Mouse (Mus musculus) MEL (cell line): Measurements from ENCODE around the gene Usp49. TPM values are rescaled to one million over a fixed set of nuclear protein-coding genes. Genes with fewer than 3 reads are reported as not detected.

Experiments used
- DNase-seq: peaks from one replicate; pipeline ENCODE4 v3.0.0; 2011; ENCODE audit warnings: low read depth, low spot score
- H3K27ac ChIP-seq: 2 replicates; pipeline ENCODE4 v1.5.1; 2012; ENCODE audit warnings: low read depth, mild to moderate bottlenecking, control low read depth, low read length, moderate library complexity; ENCODE audit not compliant: control insufficient read depth
- H3K27me3 ChIP-seq, 2 experiments: fragments of 150-350 bp in 1 of 2; sonication (generic) in 1 of 2; 2 replicates each; pipeline ENCODE4 v1.6.1; 2012; ENCODE audit warnings: low read length in 2 of 2, mild to moderate bottlenecking in 2 of 2, improper control_type of control experiment in 1 of 2, moderate library complexity in 1 of 2; ENCODE audit not compliant: insufficient read depth in 2 of 2, control insufficient read depth in 1 of 2
- H3K36me3 ChIP-seq, 2 experiments: 2 replicates each; pipeline ENCODE4 v1.6.1; 2012 to 2014; ENCODE audit warnings: low read length in 2 of 2, improper control_type of control experiment in 1 of 2, inconsistent platforms in 1 of 2, mild to moderate bottlenecking in 1 of 2; ENCODE audit not compliant: insufficient read depth in 2 of 2, control insufficient read depth in 1 of 2
- H3K4me1 ChIP-seq, 2 experiments: fragments of 150-350 bp in 1 of 2; sonication (generic) in 1 of 2; 2 replicates each; pipeline ENCODE4 v1.6.1; 2012; ENCODE audit warnings: low read length in 2 of 2, improper control_type of control experiment in 1 of 2, mild to moderate bottlenecking in 1 of 2; ENCODE audit not compliant: insufficient read depth in 2 of 2, control insufficient read depth in 1 of 2
- H3K4me3 ChIP-seq, 2 experiments: fragments of 150-350 bp in 1 of 2; sonication (generic) in 1 of 2; 2 replicates each; pipeline ENCODE4 v1.5.1; 2012; ENCODE audit warnings: low read depth in 2 of 2, low read length in 2 of 2, mild to moderate bottlenecking in 2 of 2, moderate library complexity in 2 of 2, control low read depth in 1 of 2, improper control_type of control experiment in 1 of 2; ENCODE audit not compliant: control insufficient read depth in 1 of 2, insufficient read depth in 1 of 2
- H3K79me2 ChIP-seq: 2 replicates; pipeline ENCODE4 v1.6.1; 2012; ENCODE audit warnings: mild to moderate bottlenecking, low read length, moderate library complexity; ENCODE audit not compliant: control insufficient read depth, poor library complexity, insufficient read depth
- H3K9ac ChIP-seq: 2 replicates; pipeline ENCODE4 v1.6.1; 2012; ENCODE audit warnings: low read depth, mild to moderate bottlenecking, control low read depth, low read length, moderate library complexity; ENCODE audit not compliant: control insufficient read depth, poor library complexity, severe bottlenecking
- H3K9me3 ChIP-seq: fragments of 150-350 bp; sonication (generic); replicated peaks from 2 replicates; pipeline ENCODE4 v1.6.1; 2012; ENCODE audit warnings: mild to moderate bottlenecking, low read length, improper control_type of control experiment, moderate library complexity; ENCODE audit not compliant: insufficient read depth
- CHD2 ChIP-seq: IDR thresholded peaks from 2 replicates; pipeline ENCODE4 v1.6.1; 2011; ENCODE audit warnings: low read length, improper control_type of control experiment
- CTCF ChIP-seq, 3 experiments: IDR thresholded peaks in 2 of 3; conservative IDR thresholded peaks in 1 of 3; 2 replicates each; pipeline ENCODE4 v1.5.1; 2011 to 2012; ENCODE audit warnings: low read length in 3 of 3, low read depth in 2 of 3, mild to moderate bottlenecking in 2 of 3, improper control_type of control experiment in 1 of 3, inconsistent platforms in 1 of 3, mixed read lengths in 1 of 3, moderate library complexity in 1 of 3; ENCODE audit not compliant: control insufficient read depth in 1 of 3, insufficient read depth in 1 of 3, poor library complexity in 1 of 3, severe bottlenecking in 1 of 3
- E2F4 ChIP-seq: IDR thresholded peaks from 2 replicates; pipeline ENCODE4 v1.6.1; 2011; ENCODE audit warnings: low read depth, low read length, improper control_type of control experiment, borderline replicate concordance
- ETS1 ChIP-seq: IDR thresholded peaks from 2 replicates; pipeline ENCODE4 v1.6.1; 2012; ENCODE audit warnings: low read depth, mild to moderate bottlenecking, inconsistent platforms, low read length, improper control_type of control experiment, moderate library complexity
- GABPA ChIP-seq: IDR thresholded peaks from 2 replicates; pipeline ENCODE4 v1.6.1; 2012; ENCODE audit warnings: low read depth, mild to moderate bottlenecking, inconsistent platforms, low read length, improper control_type of control experiment, moderate library complexity
- JUND ChIP-seq: IDR thresholded peaks from 2 replicates; pipeline ENCODE4 v1.6.1; 2011; ENCODE audit warnings: low read depth, mild to moderate bottlenecking, improper control_type of control experiment, low read length
- MAX ChIP-seq: IDR thresholded peaks from 2 replicates; pipeline ENCODE4 v1.6.1; 2011; ENCODE audit warnings: low read length, improper control_type of control experiment
- MYB ChIP-seq: IDR thresholded peaks from 2 replicates; pipeline ENCODE4 v1.6.1; 2011; ENCODE audit warnings: mild to moderate bottlenecking, low read depth, low read length, improper control_type of control experiment
- MYC ChIP-seq: IDR thresholded peaks from 2 replicates; pipeline ENCODE4 v1.6.1; 2011; ENCODE audit warnings: low read depth, mild to moderate bottlenecking, low read length, improper control_type of control experiment, moderate library complexity
- NRF1 ChIP-seq: IDR thresholded peaks from 2 replicates; pipeline ENCODE4 v1.6.1; 2014; ENCODE audit warnings: low read depth, mild to moderate bottlenecking, inconsistent platforms, low read length, improper control_type of control experiment, moderate library complexity; ENCODE audit not compliant: poor library complexity, insufficient read depth, severe bottlenecking
- POLR2A ChIP-seq, 2 experiments: IDR thresholded peaks; 2 replicates each; pipeline ENCODE4 v1.6.1; 2011 to 2012; ENCODE audit warnings: low read length in 2 of 2, mild to moderate bottlenecking in 2 of 2, control low read depth in 1 of 2, improper control_type of control experiment in 1 of 2, low read depth in 1 of 2, moderate library complexity in 1 of 2; ENCODE audit not compliant: control insufficient read depth in 1 of 2, insufficient read depth in 1 of 2, poor library complexity in 1 of 2
- POLR2AphosphoS2 ChIP-seq: IDR thresholded peaks from 2 replicates; pipeline ENCODE4 v1.6.1; 2011; ENCODE audit warnings: low read length, improper control_type of control experiment
- POLR2AphosphoS5 ChIP-seq: IDR thresholded peaks from 2 replicates; pipeline ENCODE4 v1.6.1; 2012; ENCODE audit warnings: low read depth, borderline replicate concordance, mild to moderate bottlenecking, inconsistent platforms, low read length, moderate library complexity, mixed read lengths
- SIN3A ChIP-seq: IDR thresholded peaks from 2 replicates; pipeline ENCODE4 v1.6.1; 2012; ENCODE audit warnings: low read length, improper control_type of control experiment, inconsistent platforms
- SMC3 ChIP-seq: IDR thresholded peaks from 2 replicates; pipeline ENCODE4 v1.6.1; 2011; ENCODE audit warnings: low read depth, low read length, improper control_type of control experiment
- TAL1 ChIP-seq: IDR thresholded peaks from 2 replicates; pipeline ENCODE4 v1.6.1; 2012; ENCODE audit warnings: mild to moderate bottlenecking, inconsistent platforms, low read length, moderate library complexity, mixed read lengths
- TBP ChIP-seq: IDR thresholded peaks from 2 replicates; pipeline ENCODE4 v1.8.0; 2011; ENCODE audit warnings: low read depth, low read length, improper control_type of control experiment
- TCF12 ChIP-seq: IDR thresholded peaks from 2 replicates; pipeline ENCODE4 v1.6.1; 2014; ENCODE audit warnings: low read depth, mild to moderate bottlenecking, inconsistent platforms, low read length, improper control_type of control experiment, moderate library complexity
- USF1 ChIP-seq: IDR thresholded peaks from 2 replicates; pipeline ENCODE4 v1.6.1; 2014; ENCODE audit warnings: low read depth, mild to moderate bottlenecking, inconsistent platforms, low read length, improper control_type of control experiment, moderate library complexity
- USF2 ChIP-seq, 2 experiments: IDR thresholded peaks; 2 replicates each; pipeline ENCODE4 v1.6.1; 2011 to 2012; ENCODE audit warnings: improper control_type of control experiment in 2 of 2, low read length in 2 of 2, borderline replicate concordance in 1 of 2, inconsistent platforms in 1 of 2, low read depth in 1 of 2, mild to moderate bottlenecking in 1 of 2; ENCODE audit not compliant: insufficient read depth in 1 of 2
- polyA plus RNA-seq, 2 experiments: library from polyadenylated mRNA; stranded (reverse) in 1 of 2; unstranded in 1 of 2; fragments of >175 nt in 1 of 2; fragments of >200 nt in 1 of 2; gene quantifications; 2 replicates each; pipeline versions ENCODE4 v1.2.1 to v1.2.4; 2012; ENCODE audit warnings: low replicate concordance in 2 of 2, low read depth in 1 of 2; ENCODE audit not compliant: insufficient read length in 2 of 2, insufficient read depth in 1 of 2, missing spikeins in 1 of 2
- total RNA-seq: library from RNA; depleted of rRNA; stranded (reverse); fragments of 300-350 nt; gene quantifications from 2 replicates; pipeline ENCODE4 v1.2.3, GENCODE M21; 2012

Usp49 gene
- total and polyA plus RNA-seq, 3 experiments: 5.2 to 16.1 TPM; not detected in 1

- H3K36me3 ChIP-seq: peaks cover 0 to 5% of the 10 kb centered on the region in 2 experiments; a peak in 2 of 4 replicates
- no peaks in the 10 kb centered on the region; the same call in 1 of the 2 replicates for H3K79me2 ChIP-seq
- peak overlapping the region; percentile 70 for H3K9ac ChIP-seq
- TF ChIP-seq MYB: no peak
- no peak for TF ChIP-seq MAX
- no peak for TF ChIP-seq NRF1
- TF ChIP-seq CTCF (IDR thresholded peaks at IDR 0.05 in 2 of 3, conservative IDR thresholded peaks at IDR 0.05 in 1 of 3; ENCODE audit: control insufficient read depth in 1 of 3, insufficient read depth in 1 of 3, low read depth in 2 of 3, low read length in 3 of 3, poor library complexity in 1 of 3, severe bottlenecking in 1 of 3): no peak
- no peak for TF ChIP-seq ETS1
- no peak for TF ChIP-seq SIN3A
- no peak for TF ChIP-seq CHD2
- no peak overlapping the region for H3K27ac ChIP-seq
- peaks cover 0 to 10% of the 10 kb centered on the region in 2 experiments; a peak in 3 of 4 replicates for H3K4me1 ChIP-seq
- no peaks in the 10 kb centered on the region for H3K9me3 ChIP-seq
- no peak for DNase-seq
- H3K27me3 ChIP-seq: no peaks in the 10 kb centered on the region
- H3K4me3 ChIP-seq: peak overlapping the region; percentile 53 to 88
Observed at GRCm38 (mm10) chr17:47693671-47694441, 63.4 kb downstream of the Usp49 start.

- no peaks in the 10 kb centered on the region for H3K27me3 ChIP-seq
- TF ChIP-seq MAX: no peak
- TF ChIP-seq TBP: no peak
- no peak for TF ChIP-seq JUND
- no peak for TF ChIP-seq USF2 (IDR thresholded peaks at IDR 0.05; ENCODE audit: borderline replicate concordance in 1 of 2, insufficient read depth in 1 of 2, low read depth in 1 of 2, low read length in 2 of 2)
- TF ChIP-seq TAL1: no peak
- no peak for TF ChIP-seq USF1
- no peak for TF ChIP-seq CHD2
- no peak for TF ChIP-seq E2F4
- no peak for TF ChIP-seq CTCF (IDR thresholded peaks at IDR 0.05 in 2 of 3, conservative IDR thresholded peaks at IDR 0.05 in 1 of 3; ENCODE audit: control insufficient read depth in 1 of 3, insufficient read depth in 1 of 3, low read depth in 2 of 3, low read length in 3 of 3, poor library complexity in 1 of 3, severe bottlenecking in 1 of 3)
- TF ChIP-seq SMC3: no peak
- TF ChIP-seq TCF12: no peak
- TF ChIP-seq MYC: no peak
- no peak for TF ChIP-seq POLR2AphosphoS2
- no peak for TF ChIP-seq POLR2AphosphoS5
- no peak for TF ChIP-seq POLR2A (IDR thresholded peaks at IDR 0.05; ENCODE audit: control insufficient read depth in 1 of 2, insufficient read depth in 1 of 2, low read depth in 1 of 2, low read length in 2 of 2, poor library complexity in 1 of 2)
- TF ChIP-seq NRF1: no peak
- no peak for TF ChIP-seq ETS1
- no peak for TF ChIP-seq GABPA
- TF ChIP-seq, all 39 proteins: peak for 0
- Histone ChIP-seq H3K79me2 (no peaks in the 10 kb centered on the region; the same call in 1 of the 2 replicates), H3K27ac (no peak within 1 kb of the TSS), H3K4me3 (peak within 1 kb of the TSS; percentile 53 to 88), H3K4me1 (peaks cover 0 to 10% of the 10 kb centered on the region in 2 experiments; a peak in 3 of 4 replicates), H3K9ac (peak within 1 kb of the TSS; percentile 84), H3K9me3 (no peaks in the 10 kb centered on the region), H3K36me3 (peaks cover 0 to 5% of the 10 kb centered on the region in 2 experiments; a peak in 2 of 4 replicates)
- DNase-seq: no peak
Observed at GRCm38 (mm10) chr17:47694442-47694502, 63.8 kb downstream of the Usp49 start, which contains the start of gene Gm21981. TSS of gene Gm21981 (minus strand) at chr17:47694455.
